Mouse (Mus musculus): ENCODE measurements around the gene Olfr430.
"Not testable (repeated sequence)": the region's sequence is repeated elsewhere in the genome, so short reads cannot be mapped to it uniquely, and the experiment has no call there.

Olfr430 gene

DNA sequence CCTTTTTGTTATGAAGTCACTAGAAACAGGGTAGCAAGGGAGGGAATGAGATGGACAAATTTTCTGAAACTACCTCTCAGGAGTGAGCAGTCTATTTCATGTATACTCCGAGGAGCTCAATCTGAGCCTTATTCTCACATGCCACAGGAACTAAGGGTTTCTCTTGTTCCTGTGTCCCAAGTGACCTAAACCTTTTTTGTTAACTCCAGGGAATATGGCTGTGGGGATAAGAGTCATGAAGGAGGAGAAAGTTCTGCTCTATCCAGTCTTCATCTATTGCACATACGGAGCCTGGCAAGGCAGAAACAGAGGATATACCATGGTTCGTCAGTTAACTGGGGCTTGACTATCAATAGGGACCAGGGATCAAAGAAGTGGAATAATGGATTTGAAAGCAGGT is at the start of gene Olfr430:
TSS of gene Olfr430 (plus strand) at position 301 of the 400 bp plus-strand sequence.
- no peak for DNase-seq (ENCODE audit: low spot score)

DNA sequence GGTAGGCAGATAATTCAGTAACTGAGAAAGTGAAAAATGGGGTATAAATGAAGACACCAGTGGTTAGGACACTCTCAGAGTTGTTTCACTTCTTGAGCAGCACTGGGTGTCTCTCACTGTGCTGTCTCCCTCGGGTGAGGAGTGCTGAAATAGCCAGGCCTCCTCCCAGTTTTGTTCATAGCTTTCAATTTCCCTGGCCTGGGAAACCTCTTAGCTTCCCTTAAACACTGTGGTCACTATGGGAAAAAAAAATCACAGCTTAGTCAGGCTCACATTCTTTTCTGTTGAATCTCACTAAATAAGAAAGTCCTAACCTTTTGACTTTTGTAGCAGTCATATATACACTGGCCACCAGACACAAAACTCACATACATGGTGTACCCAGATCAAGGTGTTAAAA is 34.7 kb upstream of the Olfr430 start, which contains the start of gene Ifi205:
TSS of gene Ifi205 (minus strand) at position 113 of the 400 bp plus-strand sequence.
- DNase-seq (ENCODE audit: low spot score), result no peak

DNA sequence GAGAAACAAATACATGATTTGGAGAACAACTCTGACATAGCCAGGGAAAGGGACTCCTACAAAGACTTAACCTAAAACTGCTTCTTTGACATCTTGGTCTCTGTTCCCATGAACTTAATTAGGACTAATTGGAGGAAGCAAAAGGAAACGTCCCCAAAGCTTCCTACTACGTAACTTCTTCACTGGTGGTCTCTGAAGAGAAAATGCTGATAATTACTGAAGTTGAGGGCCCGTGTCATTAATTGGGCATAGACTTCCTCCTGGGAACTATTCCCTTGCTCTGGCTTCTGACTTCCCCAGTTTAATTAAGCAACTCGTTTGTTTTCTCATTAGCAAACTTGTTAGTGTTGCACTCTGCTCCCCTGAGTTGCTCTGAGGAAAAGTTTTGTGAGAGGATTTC is 30.6 kb upstream of the Olfr430 start:
- no peak for DNase-seq (ENCODE audit: low spot score)

DNA sequence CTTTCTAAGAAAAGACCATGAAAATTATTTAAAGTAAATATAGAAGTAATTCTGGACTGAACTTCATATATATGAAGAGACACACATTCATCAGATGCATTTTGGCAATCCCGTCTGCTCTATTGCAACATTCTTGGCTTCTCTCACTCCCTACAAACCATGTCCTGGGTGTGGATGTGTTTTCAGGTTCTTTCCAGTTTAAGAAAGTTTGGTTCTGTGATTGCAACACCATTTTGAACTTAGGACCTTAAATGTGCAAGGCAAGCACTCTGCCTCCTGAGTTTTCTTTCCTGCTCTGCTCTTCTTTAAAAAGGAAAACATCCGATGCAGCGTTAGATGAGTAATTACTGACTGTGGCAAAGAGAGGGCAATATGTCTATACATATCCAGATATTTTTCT is 27.9 kb upstream of the Olfr430 start:
- DNase-seq (ENCODE audit: low spot score), result no peak

DNA sequence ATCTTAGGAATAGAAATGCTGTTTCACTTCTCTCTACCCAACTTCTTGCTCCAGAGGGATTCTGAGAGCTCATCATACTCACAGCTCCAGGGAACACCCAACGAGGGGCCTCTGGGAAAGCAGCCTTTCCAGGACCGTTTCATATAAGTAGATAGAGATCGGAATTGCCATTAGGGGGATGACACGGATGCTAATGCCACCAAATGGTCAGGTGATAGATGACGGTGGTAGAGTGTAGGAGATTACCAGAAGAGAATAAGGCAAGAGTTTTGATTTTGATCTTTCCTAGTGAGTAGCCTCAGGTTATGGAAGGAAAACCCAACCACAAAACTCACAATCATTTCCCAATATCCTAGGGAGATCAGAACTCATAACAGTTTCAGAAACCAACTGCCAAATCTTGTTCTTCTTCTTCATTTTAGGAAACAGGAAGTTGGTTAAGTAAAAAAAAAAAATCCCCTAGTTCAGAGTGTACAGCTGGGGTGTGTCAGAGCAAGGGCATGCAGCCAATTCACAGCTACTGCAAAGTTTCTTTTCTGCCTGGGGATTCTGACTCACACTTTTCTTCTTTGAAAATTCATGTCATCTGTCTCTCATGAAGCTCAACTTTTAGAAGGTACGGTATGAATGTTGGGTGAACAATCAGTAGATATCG is 25.8 kb upstream of the Olfr430 start, which contains the start of gene Olfr433:
TSS of gene Olfr433 (plus strand) at position 183 of the 655 bp plus-strand sequence.
- DNase-seq (ENCODE audit: low spot score), result peak; percentile 31

DNA sequence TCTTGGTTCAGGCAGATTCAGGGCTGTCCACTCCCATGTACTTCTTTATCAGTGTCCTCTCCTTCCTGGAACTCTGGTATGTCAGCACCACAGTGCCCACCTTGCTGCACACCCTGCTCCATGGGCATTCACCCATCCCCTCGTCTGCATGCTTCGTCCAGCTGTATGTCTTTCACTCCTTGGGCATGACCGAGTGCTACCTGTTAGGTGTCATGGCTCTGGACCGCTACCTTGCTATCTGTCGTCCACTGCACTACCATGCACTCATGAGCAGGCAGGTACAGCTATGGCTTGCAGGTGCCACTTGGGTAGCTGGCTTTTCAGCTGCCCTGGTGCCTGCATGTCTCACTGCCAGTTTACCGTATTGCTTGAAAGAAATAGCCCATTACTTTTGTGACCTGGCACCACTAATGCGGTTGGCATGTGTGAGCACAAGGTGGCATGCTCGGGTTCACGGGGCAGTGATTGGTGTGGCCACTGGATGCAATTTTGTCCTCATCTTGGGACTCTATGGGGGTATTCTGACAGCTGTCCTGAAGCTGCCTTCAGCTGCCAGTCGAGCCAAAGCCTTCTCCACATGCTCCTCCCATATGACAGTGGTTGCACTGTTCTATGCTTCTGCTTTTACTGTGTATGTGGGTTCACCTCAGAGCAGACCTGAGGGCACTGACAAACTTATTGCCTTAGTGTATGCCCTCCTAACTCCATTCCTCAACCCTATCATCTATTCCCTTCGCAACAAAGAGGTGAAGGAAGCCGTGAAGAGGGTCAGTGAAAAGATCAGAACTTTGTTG is 24.1 kb upstream of the Olfr430 start:
- DNase-seq (ENCODE audit: low spot score), result not testable (repeated sequence)

DNA sequence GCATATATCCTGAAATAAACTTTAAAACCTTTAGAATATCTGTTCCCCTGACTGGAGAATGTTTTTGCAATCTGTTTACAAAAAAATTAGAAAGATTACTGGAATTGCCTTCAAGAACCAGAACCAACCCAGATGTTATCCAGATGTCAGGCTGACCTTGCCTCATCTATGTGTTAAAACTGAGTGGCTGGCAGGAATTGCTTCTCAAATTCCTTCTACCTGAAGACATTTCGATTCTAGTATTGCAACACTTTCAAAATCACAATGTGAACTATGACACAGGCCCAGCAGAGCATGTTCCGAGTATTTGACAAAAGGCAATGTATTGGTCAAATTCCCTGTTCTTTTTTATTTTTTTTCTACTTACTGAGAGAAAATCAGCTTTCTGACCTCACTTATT is 22.0 kb upstream of the Olfr430 start:
- DNase-seq (ENCODE audit: low spot score), result no peak

DNA sequence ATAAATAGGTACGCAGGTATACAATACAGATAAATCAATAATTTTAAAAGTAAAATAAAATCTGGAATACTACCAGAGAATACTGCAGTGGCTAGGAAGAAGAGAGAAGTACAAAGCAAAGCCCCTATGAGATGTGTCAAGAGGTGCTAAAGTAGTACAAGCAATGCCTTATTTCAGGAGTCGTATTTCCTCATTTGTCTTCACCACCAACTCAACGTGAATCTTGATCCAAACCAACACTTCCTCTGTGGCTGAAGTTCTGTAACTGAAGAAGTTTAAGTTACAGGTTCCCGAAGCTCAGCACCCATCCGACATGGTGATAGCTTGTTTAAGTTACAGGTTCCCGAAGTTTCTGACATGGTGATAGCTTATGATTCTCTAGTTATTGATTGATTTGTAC is 18.2 kb upstream of the Olfr430 start:
- DNase-seq (ENCODE audit: low spot score), result not testable (repeated sequence)

DNA sequence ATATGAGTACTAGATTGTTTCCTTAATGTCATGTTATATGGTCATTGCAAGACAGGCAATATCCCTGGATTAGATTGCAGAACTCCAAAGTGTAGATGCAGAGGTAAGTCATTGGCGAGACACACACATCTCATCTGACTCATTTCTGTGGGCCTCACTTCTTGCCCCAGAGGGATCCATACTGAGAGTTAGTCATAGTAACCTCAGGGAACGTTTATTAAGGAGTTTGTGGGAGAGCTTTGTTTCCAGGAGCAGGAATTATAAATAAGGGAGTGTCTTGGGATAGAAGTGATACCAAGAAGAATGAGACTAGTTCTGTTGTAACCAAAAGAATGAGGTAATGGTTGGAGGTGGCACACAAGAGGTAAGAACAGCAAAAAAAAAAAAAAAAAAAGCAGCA is 17.5 kb upstream of the Olfr430 start, which contains the start of gene Olfr432:
TSS of gene Olfr432 (plus strand) at position 313 of the 400 bp plus-strand sequence.
- no peak for DNase-seq (ENCODE audit: low spot score)

DNA sequence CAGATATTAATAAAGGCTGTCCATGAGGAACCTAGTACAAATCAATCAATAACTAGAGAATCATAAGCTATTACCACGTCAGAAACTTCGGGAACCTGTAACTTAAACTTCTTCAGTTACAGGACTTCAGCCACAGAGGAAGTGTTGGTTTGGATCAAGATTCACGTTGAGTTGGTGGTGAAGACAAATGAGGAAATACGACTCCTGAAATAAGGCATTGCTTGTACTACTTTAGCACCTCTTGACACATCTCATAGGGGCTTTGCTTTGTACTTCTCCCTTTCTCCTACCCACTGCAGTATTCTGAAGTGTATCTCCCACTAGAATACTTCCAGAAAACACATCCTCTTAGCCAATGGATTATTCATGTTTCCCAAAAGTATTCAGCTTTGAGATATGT is 17.0 kb upstream of the Olfr430 start:
- DNase-seq (ENCODE audit: low spot score), result not testable (repeated sequence)

DNA sequence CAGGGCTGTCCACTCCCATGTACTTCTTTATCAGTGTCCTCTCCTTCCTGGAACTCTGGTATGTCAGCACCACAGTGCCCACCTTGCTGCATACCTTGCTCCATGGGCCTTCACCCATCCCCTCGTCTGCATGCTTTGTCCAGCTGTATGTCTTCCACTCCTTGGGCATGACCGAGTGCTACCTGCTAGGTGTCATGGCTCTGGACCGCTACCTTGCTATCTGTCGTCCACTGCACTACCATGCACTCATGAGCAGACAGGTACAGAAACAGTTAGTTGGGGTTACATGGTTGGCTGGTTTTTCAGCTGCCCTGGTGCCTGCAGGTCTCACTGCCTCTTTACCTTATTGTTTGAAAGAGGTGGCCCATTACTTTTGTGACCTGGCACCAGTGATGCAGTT is 15.9 kb upstream of the Olfr430 start:
- DNase-seq (ENCODE audit: low spot score), result no peak

DNA sequence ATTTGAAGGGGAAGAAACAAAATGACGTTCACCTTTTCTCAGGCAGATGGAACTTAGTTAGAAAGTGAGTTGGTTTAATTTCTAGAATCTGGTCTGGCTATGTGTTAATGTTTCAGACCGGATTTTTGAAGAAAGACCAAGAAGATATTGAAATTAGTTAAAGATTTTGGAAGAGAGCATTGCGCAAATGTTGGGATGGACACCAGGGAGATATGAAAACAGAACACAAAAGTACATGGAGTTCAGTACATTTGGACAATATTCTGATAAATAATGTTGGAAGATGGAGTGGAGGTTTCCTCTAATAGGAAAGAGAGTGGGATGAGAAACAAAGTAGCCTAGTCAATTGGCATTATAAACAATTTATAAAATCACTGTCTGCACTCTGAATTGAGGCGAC is 14.9 kb upstream of the Olfr430 start:
- DNase-seq (ENCODE audit: low spot score), result no peak

DNA sequence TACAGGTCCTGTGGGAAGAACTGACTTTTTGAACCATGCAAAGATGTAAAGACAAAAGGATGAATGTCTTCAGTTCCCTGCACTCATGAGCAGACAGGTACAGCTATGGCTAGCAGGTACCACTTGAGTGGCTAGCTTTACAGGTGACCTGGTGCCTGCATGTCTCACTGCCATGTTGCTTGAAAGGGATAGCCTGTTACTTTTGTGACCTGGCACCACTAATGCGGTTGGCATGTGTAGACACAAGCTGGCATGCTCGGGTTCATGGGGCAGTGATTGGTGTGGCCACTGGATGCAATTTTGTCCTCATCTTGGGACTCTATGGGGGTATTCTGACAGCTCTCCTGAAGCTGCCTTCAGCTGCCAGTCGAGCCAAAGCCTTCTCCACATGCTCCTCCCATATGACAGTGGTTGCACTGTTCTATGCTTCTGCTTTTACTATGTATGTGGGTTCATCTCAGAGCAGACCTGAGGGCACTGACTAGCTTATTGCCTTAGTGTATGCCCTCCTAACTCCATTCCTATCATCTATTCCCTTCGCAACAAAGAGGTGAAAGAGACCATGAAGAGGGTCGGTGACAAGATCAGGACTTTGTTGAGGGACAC is 14.4 kb upstream of the Olfr430 start:
- DNase-seq (ENCODE audit: low spot score), result no peak

DNA sequence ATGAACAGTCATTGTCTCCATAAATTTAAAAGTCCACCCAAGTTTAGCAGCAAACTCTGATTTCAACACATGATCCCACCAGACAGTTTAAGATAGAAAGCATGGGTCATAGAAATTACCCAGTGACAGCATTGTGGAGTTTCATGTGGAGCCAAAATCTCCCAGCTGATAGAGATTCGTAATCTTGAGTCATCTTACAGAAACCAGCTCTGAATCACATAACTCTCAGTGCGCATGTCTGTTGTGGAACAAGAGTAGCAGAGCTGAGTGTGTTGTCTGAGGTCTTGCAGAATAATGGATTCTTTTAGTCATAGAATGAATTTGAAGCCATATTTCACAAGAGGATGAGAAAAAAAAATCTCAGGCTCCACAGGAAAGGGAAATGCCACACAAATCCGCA is 13.4 kb upstream of the Olfr430 start:
- no peak for DNase-seq (ENCODE audit: low spot score)

DNA sequence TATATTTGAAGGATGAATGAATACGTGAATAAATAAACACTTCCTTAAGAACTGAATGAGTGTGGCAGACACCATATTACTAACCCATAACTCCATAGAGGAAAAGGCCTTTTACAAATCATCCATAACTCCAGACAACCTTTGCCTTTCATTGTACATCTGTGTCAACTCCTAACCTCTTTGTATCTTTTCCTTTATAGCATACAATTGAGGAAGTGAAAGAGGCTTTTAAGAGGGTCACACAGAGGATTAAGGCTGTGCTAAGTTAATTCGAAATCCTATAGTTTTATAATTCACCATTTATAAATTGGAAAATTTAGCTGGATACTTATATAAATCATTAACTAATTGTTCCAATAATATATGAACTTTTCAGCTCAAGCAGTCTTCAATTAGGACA is 11.2 kb upstream of the Olfr430 start:
- no peak for DNase-seq (ENCODE audit: low spot score)

DNA sequence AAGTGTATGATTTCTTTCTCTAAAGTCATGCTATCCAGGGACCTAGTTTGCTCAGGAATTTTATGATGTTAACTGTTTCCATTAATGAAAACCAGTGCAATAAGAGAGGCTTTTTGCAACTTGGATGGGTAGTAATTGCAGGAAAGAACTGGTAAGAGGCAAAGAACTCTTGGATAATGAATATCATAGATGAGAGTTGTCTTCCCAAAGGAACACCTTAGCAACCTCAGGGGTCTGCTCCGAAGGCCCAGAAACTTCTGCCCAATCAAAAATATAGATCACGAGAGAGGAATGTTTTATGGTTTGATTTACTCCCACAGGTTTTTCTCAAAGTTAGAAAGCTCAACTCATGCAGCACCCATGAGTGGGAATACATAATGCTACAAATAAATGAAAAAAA is 17.6 kb downstream of the Olfr430 start, which contains the start of gene Olfr429:
TSS of gene Olfr429 (plus strand) at position 301 of the 400 bp plus-strand sequence.
- no peak for DNase-seq (ENCODE audit: low spot score)

DNA sequence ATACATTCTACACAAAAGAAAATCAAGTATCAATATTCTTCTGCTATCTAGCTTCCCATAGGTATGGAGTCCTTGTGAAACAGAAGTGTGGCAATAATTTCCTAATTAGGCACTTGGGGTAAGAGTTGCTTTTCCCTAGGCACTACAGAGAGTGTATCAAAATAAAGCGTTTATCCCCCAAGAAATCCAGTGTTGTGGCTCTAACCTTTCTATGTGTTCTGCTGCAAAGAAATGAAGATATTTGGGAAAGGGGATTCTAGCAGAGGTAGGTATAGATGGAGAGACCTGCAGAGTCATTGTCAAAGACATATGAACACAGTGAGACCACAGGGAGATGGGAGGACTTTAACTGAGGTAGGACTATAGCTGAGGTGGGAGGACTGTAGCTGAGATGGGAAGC is 30.2 kb downstream of the Olfr430 start, which contains the start of gene Olfr427:
TSS of gene Olfr427 (plus strand) at position 301 of the 400 bp plus-strand sequence.
- no peak for DNase-seq (ENCODE audit: low spot score)

DNA sequence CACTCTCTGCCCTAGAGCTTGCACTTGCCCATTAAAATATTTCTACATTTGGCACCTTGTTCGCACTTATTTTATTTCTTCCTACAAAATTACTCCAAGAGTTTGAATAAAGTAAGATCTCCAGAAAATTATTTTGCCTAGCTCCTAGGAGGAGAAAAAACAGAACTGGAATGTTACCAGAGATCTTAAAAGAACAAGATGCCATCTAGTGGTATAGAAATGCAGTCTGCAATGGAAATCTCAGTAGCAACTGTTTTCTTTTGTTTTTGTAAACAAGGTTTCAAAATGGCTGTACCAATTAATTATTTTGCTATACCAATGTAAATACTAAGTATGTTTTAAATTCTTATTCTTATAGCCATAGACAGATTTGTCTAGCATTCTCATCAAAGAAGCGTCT is 37.3 kb downstream of the Olfr430 start:
- DNase-seq (ENCODE audit: low spot score), result no peak

DNA sequence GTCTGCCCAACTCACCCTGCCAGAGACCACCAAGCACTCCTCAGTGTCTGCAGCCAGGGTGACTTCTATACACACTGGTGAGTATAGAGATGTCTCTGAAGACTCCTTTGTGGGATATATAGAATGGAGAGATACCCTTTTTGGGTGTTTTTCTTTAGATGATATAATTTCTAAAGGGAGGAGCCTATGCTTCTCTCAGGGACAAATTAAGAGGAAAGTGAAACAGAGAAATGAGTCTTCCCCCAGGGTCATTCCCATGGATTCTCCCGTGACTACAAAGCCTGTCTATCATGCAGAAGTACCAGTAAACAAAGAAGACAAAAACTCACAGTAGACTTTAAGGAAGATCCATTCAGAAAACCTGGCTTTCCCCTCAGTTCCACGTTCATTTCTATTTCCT is 54.7 kb downstream of the Olfr430 start, which contains the start of gene Olfr231:
TSS of gene Olfr231 (minus strand) at position 101 of the 400 bp plus-strand sequence.
- no peak for DNase-seq (ENCODE audit: low spot score)

Data from ovary, postnatal 14 days (tissue).